Mouse (Mus musculus) megakaryocyte progenitor cell, adult 5-6 weeks (primary cell): ENCODE results near the gene Tstd1. TPM values are rescaled to one million over a fixed set of nuclear protein-coding genes. Genes with fewer than 3 reads are reported as not detected.

Experiments
- ATAC-seq: replicated peaks from 2 replicates; pipeline ENCODE4 v1.8.0; 2016; ENCODE audit warnings: mild to moderate bottlenecking, moderate TSS enrichment, inconsistent platforms; ENCODE audit not compliant: poor library complexity
- total RNA-seq, 2 experiments: library from RNA; stranded (forward) in 1 of 2; stranded (reverse) in 1 of 2; fragments of 157-497, 149-512 nt in 1 of 2; fragments of 200-1000 nt in 1 of 2; gene quantifications; 2 replicates each; pipeline versions ENCODE4 v1.2.3 to v1.2.4; 2015 to 2017

Tstd1 gene
- total RNA-seq, 2 experiments from 2014 or later, result 0.67 to 1.9 TPM

DNA sequence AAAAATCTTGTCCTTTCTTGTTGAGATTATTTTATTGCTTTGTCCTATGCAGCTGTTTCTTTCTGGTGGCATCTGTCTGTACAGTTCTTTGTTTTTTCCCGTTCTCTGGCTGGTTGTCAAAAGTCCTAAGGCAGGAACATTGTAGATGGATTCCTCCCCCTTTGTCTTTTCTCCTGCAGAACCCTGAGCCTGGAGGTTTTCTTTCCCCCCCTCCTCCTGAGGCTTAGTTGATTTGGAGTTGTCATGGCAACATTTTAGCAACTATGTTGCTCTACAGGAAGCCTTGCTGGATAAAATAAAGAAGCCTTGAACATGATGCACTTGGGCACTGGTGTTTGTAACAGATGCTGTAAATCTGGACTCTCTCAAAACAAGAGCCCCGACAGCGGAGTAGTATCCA lies 6.2 kb upstream of the Tstd1 start:
- no peak for ATAC-seq

DNA sequence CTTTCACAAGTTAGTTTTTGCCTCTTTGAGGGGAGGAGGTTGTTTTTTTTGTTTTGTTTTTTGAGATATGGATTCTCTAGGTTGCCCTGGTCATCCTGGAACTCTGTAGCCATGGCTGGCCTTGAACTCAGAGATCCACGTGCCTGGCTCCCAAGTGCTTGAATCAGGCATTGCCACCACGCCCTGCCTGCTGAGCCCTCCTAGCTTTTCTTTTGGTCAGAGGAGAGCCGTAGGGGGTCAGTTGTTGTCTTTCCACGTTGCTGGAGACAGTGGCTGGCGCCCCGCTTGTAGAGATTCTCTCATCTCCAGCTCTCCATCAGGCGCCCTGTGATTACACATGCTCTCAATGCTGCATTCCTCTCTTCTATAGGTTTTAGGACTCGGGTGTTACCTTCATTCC lies 5.1 kb upstream of the Tstd1 start:
- ATAC-seq, result no peak

DNA sequence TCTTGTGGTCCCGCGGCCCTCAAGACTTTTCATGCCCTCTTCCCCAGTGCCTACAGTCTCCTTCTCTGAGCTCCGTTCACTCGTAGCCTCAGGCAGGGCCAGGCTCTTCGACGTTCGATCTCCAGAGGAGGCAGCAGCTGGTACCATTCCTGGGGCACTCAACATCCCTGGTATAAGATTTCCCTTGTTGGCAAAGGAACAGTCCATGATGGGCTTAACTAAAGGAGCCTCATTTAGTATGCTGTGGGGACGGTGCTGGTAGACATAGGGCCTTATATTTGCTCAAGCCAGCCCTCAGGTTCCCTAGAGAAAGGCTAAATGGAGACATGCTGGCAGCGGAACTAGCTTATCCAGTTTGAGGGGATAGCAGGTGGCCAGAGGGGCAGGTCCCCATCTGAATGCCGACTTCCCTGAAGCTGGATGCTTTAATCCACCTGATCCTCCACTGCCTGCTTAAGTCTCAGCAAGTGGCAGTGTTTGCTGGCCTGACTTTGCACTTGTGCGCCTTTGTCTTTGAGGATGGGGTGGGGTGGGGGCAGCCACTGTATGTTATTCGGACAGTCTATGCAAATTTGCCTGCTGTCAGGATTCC lies 715 bp downstream of the Tstd1 start:
- ATAC-seq, result no peak

DNA sequence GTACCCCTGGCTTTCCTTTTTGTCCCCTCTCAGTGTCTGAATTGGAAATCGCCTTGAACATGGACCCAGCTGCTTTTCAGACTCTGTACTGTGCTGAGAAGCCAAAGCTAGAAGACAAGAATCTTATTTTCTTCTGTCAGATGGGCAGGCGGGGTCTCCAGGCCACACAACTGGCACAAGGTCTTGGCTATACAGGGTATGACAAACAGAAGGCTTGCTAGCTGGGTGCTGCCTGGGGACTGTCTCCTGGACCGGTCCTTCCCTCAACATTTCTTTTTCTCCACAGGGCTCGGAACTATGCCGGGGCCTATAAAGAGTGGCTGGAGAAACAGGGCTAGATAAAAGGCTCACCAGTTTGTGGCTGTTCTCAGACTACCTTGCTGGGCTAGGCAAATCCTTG lies 1.2 kb downstream of the Tstd1 start:
- ATAC-seq, result no peak

DNA sequence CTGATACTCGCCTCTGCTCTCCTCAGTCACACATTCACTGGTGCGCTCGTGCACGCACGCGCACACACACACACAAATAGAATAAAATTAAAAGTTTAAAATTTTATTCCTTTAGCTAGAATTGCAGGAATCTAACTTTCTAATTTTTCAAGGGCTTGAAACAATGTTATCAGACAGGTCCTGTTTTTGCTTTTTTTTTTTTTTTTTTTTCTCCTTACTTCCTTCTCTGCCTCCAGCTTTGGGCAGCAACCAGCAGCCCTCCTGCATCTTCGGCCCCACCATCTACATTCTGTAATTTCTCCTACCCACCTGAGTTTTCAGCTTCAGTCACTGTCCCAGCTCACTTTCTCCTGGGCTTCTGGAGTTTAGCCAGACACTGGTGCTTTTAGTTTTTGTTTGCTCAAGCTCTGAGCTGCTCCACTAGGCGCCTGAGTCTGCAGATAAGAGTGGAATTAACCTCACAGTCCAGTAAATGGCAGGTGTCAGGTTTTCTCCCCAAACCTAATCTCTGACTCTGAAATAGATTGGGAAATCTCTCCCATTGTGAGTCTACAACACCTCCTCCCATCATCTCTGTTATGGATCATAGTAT lies 3.9 kb downstream of the Tstd1 start:
- ATAC-seq, result peak; percentile 39; the same call in 1 of the 2 replicates

DNA sequence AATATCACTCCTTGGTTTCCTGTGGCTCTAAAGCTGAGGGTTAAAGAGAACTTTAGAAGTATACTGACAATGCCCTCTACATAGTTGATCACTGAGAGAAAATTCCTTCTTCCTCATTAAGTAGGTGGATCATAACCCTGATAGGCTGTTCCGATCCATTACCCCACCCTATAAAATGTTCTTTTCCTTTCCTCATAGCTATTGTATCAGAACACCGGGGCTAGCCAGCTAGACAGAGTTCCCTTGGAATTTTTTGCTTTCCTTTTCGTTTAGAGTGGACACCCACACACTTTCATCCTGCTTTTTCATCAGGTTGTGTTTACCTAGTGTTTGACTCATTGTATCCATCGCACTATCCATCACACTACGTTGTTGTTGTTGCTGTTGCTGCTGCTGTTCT lies 6.0 kb downstream of the Tstd1 start:
- no peak for ATAC-seq

DNA sequence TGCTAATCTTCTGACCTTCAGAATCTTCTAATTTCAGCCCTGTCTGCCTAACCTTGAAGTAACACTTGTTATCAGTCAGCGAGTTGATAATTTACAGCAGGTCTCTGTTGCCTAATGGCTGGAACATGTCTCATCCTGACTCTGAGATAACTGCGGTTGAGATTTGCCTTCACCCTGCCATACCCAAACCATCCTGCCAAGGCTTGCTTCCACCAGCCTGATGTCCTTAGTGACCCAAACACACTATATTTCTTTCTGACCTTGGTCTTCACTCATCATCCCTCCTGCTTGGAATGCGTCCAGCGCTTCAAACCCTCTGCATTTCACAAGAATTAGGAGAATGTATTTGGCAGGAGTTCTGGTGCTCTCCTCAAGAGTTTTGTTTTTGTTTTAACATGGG lies 6.5 kb downstream of the Tstd1 start:
- ATAC-seq, result no peak

DNA sequence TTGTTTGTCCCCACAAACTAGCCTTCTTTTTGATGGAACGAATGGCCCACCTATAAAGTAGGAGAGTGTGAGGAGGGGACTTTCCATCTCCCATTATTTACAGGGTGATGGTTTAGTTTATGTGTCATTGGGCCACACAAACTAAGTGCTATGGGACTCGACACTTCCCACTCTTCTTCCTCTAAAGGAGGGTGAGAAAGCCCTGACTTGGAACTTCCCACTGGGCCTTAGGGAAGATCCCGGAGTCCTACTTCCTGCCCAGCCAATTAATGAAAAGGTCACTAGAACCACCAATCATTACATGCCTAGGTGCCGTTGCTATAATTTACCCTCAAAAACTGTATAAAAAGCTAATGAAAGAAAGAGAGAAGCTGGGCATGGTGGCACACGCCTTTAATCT lies 13.5 kb downstream of the Tstd1 start:
- ATAC-seq, result no peak

DNA sequence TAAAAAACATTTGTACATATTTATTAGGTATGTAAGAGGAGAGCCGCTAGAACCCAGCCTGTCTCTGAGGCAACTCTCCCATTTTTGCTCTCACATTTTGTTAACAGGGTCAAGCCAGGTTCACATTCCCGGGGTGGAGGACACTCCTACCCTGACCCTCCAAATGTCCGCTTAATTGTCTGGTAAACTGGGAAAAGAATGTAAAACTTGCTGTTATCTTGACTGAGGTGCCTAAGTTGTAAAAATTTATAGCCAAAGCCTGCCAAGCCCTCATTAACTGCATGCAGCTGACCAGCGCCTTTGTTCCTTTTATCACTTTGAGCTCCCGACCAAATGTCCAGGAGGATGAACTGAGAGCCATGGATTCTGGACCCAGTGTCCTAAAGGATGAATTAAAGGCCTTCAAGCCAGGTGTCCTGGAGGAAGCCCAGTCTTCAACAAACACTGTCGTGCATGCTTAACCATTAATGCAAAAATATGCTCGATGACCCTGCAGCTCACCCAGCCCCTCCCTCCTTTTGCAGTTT lies 16.7 kb downstream of the Tstd1 start:
- no peak for ATAC-seq

GRCm38 (mm10) chr1:171435974-171436373 lies 17.3 kb downstream of the Tstd1 start:
- ATAC-seq, result no peak

GRCm38 (mm10) chr1:171437264-171438013 lies 18.8 kb downstream of the Tstd1 start, which contains the start of gene F11r:
Gene F11r (plus strand): TSS chr1:171437535.
- peak; percentile 61 for ATAC-seq

DNA sequence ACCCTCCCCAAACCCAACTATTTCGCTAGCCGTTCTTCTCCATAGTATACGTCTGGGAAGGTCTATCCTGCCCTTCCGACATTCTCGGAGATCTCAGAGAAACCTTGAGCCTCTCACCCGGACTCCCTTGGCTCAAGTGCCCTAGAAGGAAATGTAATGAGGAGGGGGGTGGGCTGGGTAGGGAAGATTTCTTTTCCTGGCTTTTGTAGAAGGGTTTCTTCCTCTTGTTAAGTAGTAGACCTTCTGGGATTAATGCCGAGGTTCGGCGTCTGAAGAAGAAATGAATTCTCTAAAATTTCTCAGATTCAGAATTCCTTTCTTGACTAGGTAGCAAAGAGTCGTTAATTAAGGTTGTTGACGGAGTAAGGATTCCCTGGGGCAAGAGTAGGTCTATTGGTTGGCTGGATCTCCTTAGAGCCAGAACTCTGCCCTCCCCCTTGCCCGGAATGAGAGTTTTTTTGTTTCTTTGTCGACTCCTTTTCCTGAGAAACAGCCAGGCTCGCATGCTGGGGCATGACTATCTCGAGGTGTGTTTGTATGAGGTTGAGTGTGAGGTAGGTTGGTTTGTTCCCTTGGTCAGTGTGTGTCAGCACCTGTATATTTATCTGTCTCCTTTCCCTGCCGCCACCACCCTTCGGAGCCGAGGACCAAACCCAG lies 19.5 kb downstream of the Tstd1 start:
- no peak for ATAC-seq

GRCm38 (mm10) chr1:171439072-171439471 lies 20.4 kb downstream of the Tstd1 start:
- ATAC-seq, result no peak

DNA sequence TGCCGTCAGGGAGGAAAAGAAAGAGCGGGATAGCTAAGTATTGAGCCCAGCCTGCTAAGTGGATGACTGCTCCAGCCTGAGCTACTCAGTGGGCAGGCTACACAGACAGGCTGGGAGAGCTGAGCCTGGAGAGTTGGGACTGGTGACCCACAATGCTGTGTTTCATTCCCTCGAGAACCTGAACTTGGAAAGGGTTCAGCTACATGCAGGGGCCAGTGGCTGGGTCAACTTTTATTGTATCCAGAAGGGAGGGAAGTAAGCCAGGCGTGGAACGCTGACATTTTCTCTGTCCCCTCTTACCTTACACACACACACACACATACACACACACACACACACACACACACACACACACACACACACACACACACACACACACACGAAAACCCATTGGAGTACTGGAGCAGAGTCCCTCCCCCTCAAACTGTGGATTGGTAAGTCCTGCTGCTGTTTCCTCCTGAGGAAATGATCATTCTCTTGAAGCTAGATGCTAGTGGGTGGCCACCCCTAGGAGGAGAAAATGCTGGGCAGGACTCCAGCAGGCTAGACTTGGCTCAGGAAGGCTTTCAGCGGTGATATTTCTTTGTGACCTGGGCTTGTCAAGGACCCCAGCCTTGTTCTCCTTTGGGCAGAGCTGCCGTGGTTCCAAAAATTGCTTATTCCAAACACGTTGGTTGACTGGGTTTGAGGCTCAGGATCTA lies 21.5 kb downstream of the Tstd1 start:
- peak; percentile 33 for ATAC-seq

DNA sequence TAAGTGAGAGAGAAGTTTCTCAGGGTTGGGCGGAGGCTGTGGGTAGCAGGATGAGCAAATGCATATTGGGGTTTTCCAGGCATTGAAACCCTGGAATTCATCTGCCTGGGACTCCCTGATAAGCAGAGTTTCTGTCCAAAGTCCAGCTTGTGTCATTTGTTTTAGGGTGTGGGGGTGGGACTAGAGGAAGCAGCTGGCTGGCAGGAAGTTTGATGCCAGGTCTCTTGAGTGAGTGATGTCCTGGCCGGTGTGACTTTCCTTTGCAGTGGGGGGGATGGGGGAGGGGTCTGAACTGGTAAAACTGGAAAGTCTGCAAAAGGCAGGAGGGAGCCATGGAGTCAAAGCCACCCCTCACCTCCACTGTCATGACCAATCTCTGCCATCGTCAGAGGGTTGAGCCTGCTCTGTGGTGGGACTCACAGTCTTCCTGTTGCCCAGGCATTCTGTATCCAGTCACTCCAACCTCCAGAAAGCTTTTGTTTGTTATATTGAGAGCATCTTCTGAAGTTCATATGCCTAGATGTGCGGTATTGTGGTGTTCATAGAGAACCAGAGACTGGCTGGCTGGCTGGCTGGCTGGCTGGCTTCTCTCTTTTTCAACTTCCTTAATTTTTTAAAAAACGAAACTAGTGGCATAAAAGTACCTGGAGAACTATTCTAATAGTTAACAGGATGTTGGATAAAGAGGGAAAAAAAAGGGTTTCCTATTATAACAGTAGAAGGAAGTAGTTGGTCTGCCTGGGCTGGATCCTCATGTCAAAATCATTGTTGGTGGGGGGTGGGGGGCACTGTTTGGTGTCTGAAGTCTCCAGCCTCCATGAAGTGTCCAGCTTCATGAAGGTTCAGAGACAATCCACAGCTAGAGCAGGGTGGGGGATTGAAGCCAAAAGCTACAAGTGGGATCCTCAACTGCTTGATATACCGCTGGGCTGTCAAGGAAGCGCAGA lies 23.1 kb downstream of the Tstd1 start:
- peak; percentile 38 for ATAC-seq

DNA sequence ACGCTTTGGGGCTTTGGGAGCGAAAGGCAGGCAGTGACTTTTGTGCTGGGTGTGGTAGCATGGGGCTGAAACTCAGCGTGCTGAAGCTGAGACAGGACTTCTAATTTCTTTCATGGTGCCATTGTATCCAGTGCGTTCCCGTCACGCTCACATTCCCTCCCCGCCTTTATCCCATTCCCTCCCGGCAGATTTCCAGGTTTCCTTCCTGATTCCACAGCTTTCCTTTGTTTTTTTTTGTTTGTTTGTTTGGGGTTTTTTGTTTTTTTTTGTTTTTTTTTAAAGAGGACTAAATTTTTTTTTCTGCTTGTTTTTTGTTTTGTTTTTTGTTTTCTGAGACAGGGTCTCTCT lies 23.7 kb downstream of the Tstd1 start:
- no peak for ATAC-seq

DNA sequence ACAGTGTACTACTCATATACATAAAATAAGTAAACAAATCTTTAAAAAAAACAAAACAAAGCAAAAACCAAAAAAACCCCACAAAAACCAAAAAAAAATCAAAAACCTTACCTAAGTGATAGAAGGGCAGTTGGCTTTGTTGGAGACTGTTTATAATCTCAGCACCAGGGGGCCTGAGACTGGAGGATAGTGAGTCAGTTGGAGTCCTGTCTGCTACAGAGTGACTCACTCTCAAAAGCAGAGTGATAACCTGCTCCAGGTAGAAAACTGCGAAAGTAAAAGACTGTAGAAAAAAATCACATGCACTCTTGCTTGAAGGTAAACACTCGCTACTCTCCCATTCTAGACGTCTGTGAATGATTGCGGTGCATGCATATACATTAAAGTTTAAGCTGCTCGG lies 26.4 kb downstream of the Tstd1 start:
- ATAC-seq, result no peak

DNA sequence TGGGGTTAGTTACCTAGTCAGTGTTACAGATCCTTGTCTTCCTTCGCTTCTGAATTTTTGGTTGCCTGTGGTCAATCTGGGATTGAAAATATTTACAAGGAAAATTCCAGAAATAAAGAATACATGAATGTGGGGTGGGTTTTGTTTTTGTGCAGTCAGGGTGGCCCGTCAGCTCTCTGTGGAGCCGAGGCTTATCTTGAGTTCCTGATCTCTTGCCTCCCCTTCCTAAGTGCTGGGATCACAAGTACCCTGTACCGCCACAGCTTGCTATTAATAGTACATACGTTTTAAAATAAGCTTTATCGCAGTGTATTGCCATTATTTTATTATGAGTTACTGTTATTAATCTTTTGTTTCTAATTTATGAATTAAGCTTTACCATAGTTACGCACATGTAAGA lies 28.2 kb downstream of the Tstd1 start:
- no peak for ATAC-seq

- 0 out of 2 replicates have a peak, but pooled peaks have one; percentile 26 for ATAC-seq
These were observed 29.0 kb downstream of the Tstd1 start for GRCm38 (mm10) chr1:171447692-171448091.

- ATAC-seq, result no peak
These were observed 31.4 kb downstream of the Tstd1 start for GRCm38 (mm10) chr1:171450062-171450461.
